Mouse (Mus musculus): ENCODE data around the gene Cdc42se1.

GRCm38 (mm10) chr3:95199101-95199500, 29.4 kb upstream of the Cdc42se1 start:
- no peak for TF ChIP-seq CTCF (IDR thresholded peaks at IDR 0.05; ENCODE audit: borderline replicate concordance, control insufficient read depth, extremely low read depth, insufficient read depth, low read length, poor library complexity)
- no peak for TF ChIP-seq POLR2A (IDR thresholded peaks at IDR 0.05; ENCODE audit: control insufficient read depth, extremely low read depth, insufficient read depth, low read length, poor library complexity)

Data from thymus, adult 2 months (tissue).